Mouse (Mus musculus): Measurements from ENCODE around the gene Lrp2. TPM values are rescaled to one million over a fixed set of nuclear protein-coding genes. Genes with fewer than 3 reads are reported as not detected.

The Lrp2 gene
- total RNA-seq (2012; rRNA removed), result 103 and 124 TPM in 2 replicates

DNA sequence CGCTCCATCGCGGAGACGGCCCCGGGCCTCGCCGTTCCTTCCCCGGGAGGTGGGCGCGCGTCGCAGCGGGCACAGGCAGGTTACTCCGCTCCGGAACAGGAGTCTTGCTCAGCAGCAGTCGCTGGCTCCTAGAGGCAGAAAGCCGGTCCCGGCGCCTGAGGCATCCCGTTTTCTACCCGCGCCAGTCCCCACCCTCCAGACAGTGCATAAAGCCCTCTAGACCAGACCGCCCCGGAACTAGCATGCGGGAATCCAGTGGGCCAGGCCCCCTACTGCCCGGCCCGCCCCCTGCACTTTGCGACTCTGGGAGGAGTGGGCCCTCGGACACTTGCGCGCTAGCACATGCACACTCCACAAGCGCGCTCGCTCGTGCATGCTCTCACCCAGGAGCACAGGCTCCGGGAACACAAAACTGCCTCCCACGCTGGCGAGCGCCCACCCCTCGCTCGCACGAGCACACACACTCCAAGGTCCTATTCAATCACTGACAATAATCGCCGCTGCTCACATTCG lies at the start of gene Lrp2:
Gene Lrp2, minus strand, starts transcription at position 180 of the 513 bp plus-strand sequence.
- Histone ChIP-seq H3K27ac (ENCODE audit: insufficient read depth, low read depth, low read length, poor library complexity, severe bottlenecking) (no peak within 1 kb of the TSS), H3K36me3 (ENCODE audit: control insufficient read depth, insufficient read depth, low read length, poor library complexity, severe bottlenecking) (no peaks in the 10 kb centered on the region), H3K4me1 (ENCODE audit: control insufficient read depth in 2 of 2, insufficient read depth in 2 of 2, low read length in 2 of 2, poor library complexity in 1 of 2) (peaks cover 2 to 7% of the 10 kb centered on the region in 2 experiments; a peak in 1 of 4 replicates), H3K9ac (ENCODE audit: insufficient read depth, low read depth, low read length, poor library complexity, severe bottlenecking) (peak within 1 kb of the TSS; percentile 52), H3K4me3 (ENCODE audit: insufficient read depth in 1 of 2, low read depth in 1 of 2, low read length in 2 of 2, poor library complexity in 1 of 2, severe bottlenecking in 1 of 2) (peak within 1 kb of the TSS; percentile 71 to 85), H3K9me3 (ENCODE audit: control insufficient read depth, insufficient read depth, low read depth, low read length) (no peaks in the 10 kb centered on the region)
- 0 out of 2 replicates have a peak, but pooled peaks have one; percentile 8 for TF ChIP-seq ZC3H11A (IDR thresholded peaks at IDR 0.05; ENCODE audit: borderline replicate concordance, low read depth, low read length)
- peak; percentile 20; the same call in 1 of the 2 replicates for TF ChIP-seq MAFK (IDR thresholded peaks at IDR 0.05; ENCODE audit: insufficient read depth, low read depth, low read length)
- TF ChIP-seq HCFC1 (IDR thresholded peaks at IDR 0.05; ENCODE audit: borderline replicate concordance, insufficient read depth, low read length), result no peak
- TF ChIP-seq ZNF384 (IDR thresholded peaks at IDR 0.05; ENCODE audit: low read depth, low read length), result no peak
- no peak for TF ChIP-seq CHD2 (IDR thresholded peaks at IDR 0.05; ENCODE audit: low read depth, low read length)
- in situ Hi-C loops (cut with MboI; ENCODE audit: low sequenced_read_pairs in 2 of 2, unreplicated experiment in 2 of 2), result loop anchor here in 1 of 2 experiments (5.0 to 25.0 kb wide), 3 partner anchors 876 to 1951 kb away; partner anchors contain the start of genes Dlx1, Dlx2 and Sp5
- peak; percentile 83 for DNase-seq (ENCODE audit: low read depth, low spot score)

DNA sequence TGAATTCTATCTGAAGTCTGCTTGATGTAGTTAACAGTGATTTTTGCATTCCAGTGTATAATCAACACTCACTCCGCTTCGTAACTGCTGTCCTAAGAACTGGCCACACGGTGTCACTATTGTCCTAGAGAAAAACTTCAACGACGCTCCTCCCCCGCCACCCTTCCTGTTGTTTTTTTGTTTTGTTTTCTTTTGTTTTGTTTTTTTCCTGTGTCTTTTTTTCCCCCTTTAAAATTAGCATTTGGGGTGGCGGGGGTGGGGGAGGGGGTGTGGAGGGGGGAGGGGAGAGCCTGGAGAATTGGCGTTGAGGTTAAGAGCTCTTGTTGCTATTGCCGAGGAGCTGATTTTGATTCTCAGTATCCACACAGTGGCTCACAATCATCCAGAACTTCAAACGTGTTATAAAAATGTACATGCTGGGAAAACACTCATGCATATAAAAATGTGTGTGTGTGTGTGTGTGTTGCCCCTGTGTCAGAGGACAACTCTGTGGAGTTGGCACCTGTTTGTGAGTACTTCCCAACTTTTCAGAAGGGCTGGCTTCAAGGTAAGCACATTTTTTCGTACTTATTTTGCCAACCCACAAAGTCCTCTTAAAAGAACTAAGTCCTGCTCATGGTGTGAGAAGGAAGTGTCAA lies 49.3 kb upstream of the Lrp2 start:
- H3K4me1 ChIP-seq (ENCODE audit: control insufficient read depth in 2 of 2, insufficient read depth in 2 of 2, low read length in 2 of 2, poor library complexity in 1 of 2), result 0 out of 4 replicates have a peak, but pooled peaks cover 0 to 1% of the 10 kb centered on the region in 2 experiments
- no peak overlapping the region for H3K27ac ChIP-seq (ENCODE audit: insufficient read depth, low read depth, low read length, poor library complexity, severe bottlenecking)
- in situ Hi-C loops (cut with MboI; ENCODE audit: low sequenced_read_pairs in 2 of 2, unreplicated experiment in 2 of 2), result loop anchor here in 1 of 2 experiments (10.0 kb wide), 1 partner anchor 150 kb away; the partner anchor contains the start of genes Ccdc173 and Phospho2
- H3K9me3 ChIP-seq (ENCODE audit: control insufficient read depth, insufficient read depth, low read depth, low read length), result no peaks in the 10 kb centered on the region
- no peak for TF ChIP-seq MAFK (IDR thresholded peaks at IDR 0.05; ENCODE audit: insufficient read depth, low read depth, low read length)
- no peak for TF ChIP-seq HCFC1 (IDR thresholded peaks at IDR 0.05; ENCODE audit: borderline replicate concordance, insufficient read depth, low read length)
- no peak; the same call in 1 of the 2 replicates for TF ChIP-seq ZNF384 (IDR thresholded peaks at IDR 0.05; ENCODE audit: low read depth, low read length)
- TF ChIP-seq ZC3H11A (IDR thresholded peaks at IDR 0.05; ENCODE audit: borderline replicate concordance, low read depth, low read length), result peak; percentile 68; the same call in 1 of the 2 replicates
- no peak for TF ChIP-seq CHD2 (IDR thresholded peaks at IDR 0.05; ENCODE audit: low read depth, low read length)
- peak; percentile 61 for DNase-seq (ENCODE audit: low read depth, low spot score)
- no peak overlapping the region for H3K9ac ChIP-seq (ENCODE audit: insufficient read depth, low read depth, low read length, poor library complexity, severe bottlenecking)
- no peaks in the 10 kb centered on the region for H3K36me3 ChIP-seq (ENCODE audit: control insufficient read depth, insufficient read depth, low read length, poor library complexity, severe bottlenecking)
- no peak overlapping the region for H3K4me3 ChIP-seq (ENCODE audit: insufficient read depth in 1 of 2, low read depth in 1 of 2, low read length in 2 of 2, poor library complexity in 1 of 2, severe bottlenecking in 1 of 2)

DNA sequence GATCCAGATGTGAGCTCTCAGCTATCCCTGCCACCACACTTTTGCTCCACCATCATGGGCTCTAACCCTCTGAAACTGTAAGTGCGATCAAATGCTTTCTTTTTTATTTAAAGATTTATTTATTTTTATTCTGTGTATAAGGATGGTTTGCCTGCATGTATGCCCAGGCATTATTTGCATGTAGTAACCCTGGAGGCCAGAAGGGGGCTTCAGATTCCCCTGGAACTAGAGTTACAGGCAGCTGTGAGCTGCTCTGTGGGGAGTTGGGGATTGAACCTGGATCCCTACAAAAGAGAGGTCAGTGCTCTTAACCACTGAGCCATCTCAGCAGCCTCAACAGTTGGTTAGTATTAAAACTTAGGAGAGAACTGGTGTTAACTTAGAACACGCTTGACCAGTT lies 45.6 kb upstream of the Lrp2 start:
- in situ Hi-C loops (cut with MboI; ENCODE audit: low sequenced_read_pairs in 2 of 2, unreplicated experiment in 2 of 2), result loop anchor here in 1 of 2 experiments (10.0 kb wide), 1 partner anchor 153 kb away; the partner anchor contains the start of genes Ccdc173 and Phospho2
- Histone ChIP-seq H3K4me1 (ENCODE audit: control insufficient read depth in 2 of 2, insufficient read depth in 2 of 2, low read length in 2 of 2, poor library complexity in 1 of 2) (no peaks in the 10 kb centered on the region), H3K27ac (ENCODE audit: insufficient read depth, low read depth, low read length, poor library complexity, severe bottlenecking) (no peak overlapping the region), H3K9me3 (ENCODE audit: control insufficient read depth, insufficient read depth, low read depth, low read length) (no peaks in the 10 kb centered on the region), H3K36me3 (ENCODE audit: control insufficient read depth, insufficient read depth, low read length, poor library complexity, severe bottlenecking) (no peaks in the 10 kb centered on the region), H3K4me3 (ENCODE audit: insufficient read depth in 1 of 2, low read depth in 1 of 2, low read length in 2 of 2, poor library complexity in 1 of 2, severe bottlenecking in 1 of 2) (no peak overlapping the region), H3K9ac (ENCODE audit: insufficient read depth, low read depth, low read length, poor library complexity, severe bottlenecking) (no peak overlapping the region)
- no peak for DNase-seq (ENCODE audit: low read depth, low spot score)
- TF ChIP-seq ZNF384 (IDR thresholded peaks at IDR 0.05; ENCODE audit: low read depth, low read length), result no peak

DNA sequence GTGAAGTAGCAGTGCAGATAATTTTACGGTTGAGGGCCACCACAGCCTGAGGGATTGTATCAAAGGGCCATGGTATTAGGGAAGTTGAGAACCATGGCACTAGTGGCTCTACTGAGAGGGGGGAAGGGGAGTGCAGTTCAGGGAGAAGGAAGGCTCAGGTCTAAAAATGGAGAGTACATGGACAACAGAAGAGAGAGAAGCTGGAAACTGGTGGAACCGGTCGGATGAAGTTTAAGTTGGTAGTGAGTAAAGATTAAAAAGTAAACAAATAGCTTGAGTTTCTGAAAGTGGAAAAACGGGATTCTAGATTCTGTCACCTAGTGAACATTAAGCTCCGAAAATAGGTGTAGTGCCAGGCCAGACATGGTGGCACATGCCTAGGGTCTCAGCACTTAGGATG lies 44.9 kb upstream of the Lrp2 start:
- H3K36me3 ChIP-seq (ENCODE audit: control insufficient read depth, insufficient read depth, low read length, poor library complexity, severe bottlenecking), result no peaks in the 10 kb centered on the region
- H3K4me1 ChIP-seq (ENCODE audit: control insufficient read depth in 2 of 2, insufficient read depth in 2 of 2, low read length in 2 of 2, poor library complexity in 1 of 2), result no peaks in the 10 kb centered on the region
- H3K27ac ChIP-seq (ENCODE audit: insufficient read depth, low read depth, low read length, poor library complexity, severe bottlenecking), result no peak overlapping the region
- in situ Hi-C loops (cut with MboI; ENCODE audit: low sequenced_read_pairs in 2 of 2, unreplicated experiment in 2 of 2), result loop anchor here in 1 of 2 experiments (10.0 kb wide), 1 partner anchor 154 kb away; the partner anchor contains the start of genes Ccdc173 and Phospho2
- H3K4me3 ChIP-seq (ENCODE audit: insufficient read depth in 1 of 2, low read depth in 1 of 2, low read length in 2 of 2, poor library complexity in 1 of 2, severe bottlenecking in 1 of 2), result no peak overlapping the region
- TF ChIP-seq HCFC1 (IDR thresholded peaks at IDR 0.05; ENCODE audit: borderline replicate concordance, insufficient read depth, low read length), result no peak
- TF ChIP-seq MAFK (IDR thresholded peaks at IDR 0.05; ENCODE audit: insufficient read depth, low read depth, low read length), result no peak
- TF ChIP-seq CHD2 (IDR thresholded peaks at IDR 0.05; ENCODE audit: low read depth, low read length), result 0 out of 2 replicates have a peak, but pooled peaks have one; percentile 3
- H3K9me3 ChIP-seq (ENCODE audit: control insufficient read depth, insufficient read depth, low read depth, low read length), result no peaks in the 10 kb centered on the region
- no peak overlapping the region for H3K9ac ChIP-seq (ENCODE audit: insufficient read depth, low read depth, low read length, poor library complexity, severe bottlenecking)
- DNase-seq (ENCODE audit: low read depth, low spot score), result no peak
